Mouse (Mus musculus) MEL-GATA-1-ER (cell line): ENCODE data around the gene Plce1.

Source experiments
- DNase-seq: peaks from one replicate; pipeline ENCODE4 v3.0.0-alpha.2; 2012; ENCODE audit warnings: low read depth; ENCODE audit errors: extremely low read depth

The Plce1 gene

GRCm38 (mm10) chr19:38480731-38481621, at the start of gene Plce1:
Gene Plce1, plus strand, starts transcription at chr19:38481109.
- DNase-seq, result no peak

GRCm38 (mm10) chr19:38431326-38431725, 49.6 kb upstream of the Plce1 start:
- DNase-seq, result no peak

GRCm38 (mm10) chr19:38432021-38432420, 48.9 kb upstream of the Plce1 start:
- DNase-seq, result no peak

- DNase-seq, result no peak
Measured at GRCm38 (mm10) chr19:38433381-38433780, 47.5 kb upstream of the Plce1 start.

- no peak for DNase-seq
Measured at GRCm38 (mm10) chr19:38435221-38435620, 45.7 kb upstream of the Plce1 start.

- no peak for DNase-seq
Measured at GRCm38 (mm10) chr19:38441860-38442259, 39.0 kb upstream of the Plce1 start.

- no peak for DNase-seq
Measured at GRCm38 (mm10) chr19:38445758-38446157, 35.2 kb upstream of the Plce1 start.

GRCm38 (mm10) chr19:38455228-38455627, 25.7 kb upstream of the Plce1 start:
- DNase-seq, result no peak

- DNase-seq, result no peak
Measured at GRCm38 (mm10) chr19:38458996-38459395, 21.9 kb upstream of the Plce1 start.

GRCm38 (mm10) chr19:38460696-38461095, 20.2 kb upstream of the Plce1 start:
- no peak for DNase-seq

- no peak for DNase-seq
Measured at GRCm38 (mm10) chr19:38470257-38470893, 10.5 kb upstream of the Plce1 start.

GRCm38 (mm10) chr19:38475394-38475793, 5.5 kb upstream of the Plce1 start:
- no peak for DNase-seq

GRCm38 (mm10) chr19:38478286-38478685, 2.6 kb upstream of the Plce1 start:
- DNase-seq, result no peak

GRCm38 (mm10) chr19:38478948-38479347, 2.0 kb upstream of the Plce1 start:
- DNase-seq, result no peak

- no peak for DNase-seq
Measured at GRCm38 (mm10) chr19:38479473-38479872, 1.4 kb upstream of the Plce1 start.

GRCm38 (mm10) chr19:38480156-38480720, 671 bp upstream of the Plce1 start:
- no peak for DNase-seq

- DNase-seq, result no peak
Measured at GRCm38 (mm10) chr19:38481906-38482305, 997 bp downstream of the Plce1 start.

- DNase-seq, result no peak
Measured at GRCm38 (mm10) chr19:38482406-38483181, 1.7 kb downstream of the Plce1 start.

- DNase-seq, result no peak
Measured at GRCm38 (mm10) chr19:38485779-38486555, 5.1 kb downstream of the Plce1 start.

GRCm38 (mm10) chr19:38487501-38487900, 6.6 kb downstream of the Plce1 start:
- no peak for DNase-seq
